Mouse (Mus musculus) stomach, postnatal 0 days (tissue): ENCODE data around the gene Bst2. TPM values are rescaled to one million over a fixed set of nuclear protein-coding genes. Genes with fewer than 3 reads are reported as not detected.
A peak's percentile ranks its signal among the peaks of the same experiment; 100 is the strongest.

Experiments used
- ATAC-seq: fragments of 200-750 bp; cut with Nextera tagmentation; 2 replicates; pipeline ENCODE4 v1.8.0; 2017; ENCODE audit not compliant: low FRiP score, low TSS enrichment
- DNase-seq: peaks from one replicate; pipeline ENCODE4 v3.0.0-alpha.2; 2016; ENCODE audit warnings: low spot score
- H3K27ac ChIP-seq: fragments of 300-500 bp; sonication (generic); replicated peaks from 2 replicates; pipeline ENCODE4 v1.5.1; 2014; ENCODE audit warnings: mild to moderate bottlenecking, control low read depth
- H3K27me3 ChIP-seq: fragments of 300-500 bp; sonication (generic); 2 replicates; pipeline ENCODE4 v1.6.1; 2014; ENCODE audit warnings: low read length; ENCODE audit not compliant: control insufficient read depth, insufficient read depth
- H3K36me3 ChIP-seq: fragments of 300-500 bp; sonication (generic); 2 replicates; pipeline ENCODE4 v1.6.1; 2014; ENCODE audit warnings: low read length, mixed read lengths; ENCODE audit not compliant: control insufficient read depth, insufficient read depth
- H3K4me1 ChIP-seq: fragments of 300-500 bp; sonication (generic); replicated peaks from 2 replicates; pipeline ENCODE4 v1.6.1; 2014; ENCODE audit warnings: antibody characterized with exemption; ENCODE audit not compliant: control insufficient read depth, insufficient read depth
- H3K4me2 ChIP-seq: fragments of 300-500 bp; sonication (generic); replicated peaks from 2 replicates; pipeline ENCODE4 v1.6.1; 2014; ENCODE audit warnings: low read depth, mild to moderate bottlenecking, control low read depth, moderate library complexity
- H3K4me3 ChIP-seq: fragments of 300-500 bp; sonication (generic); 2 replicates; pipeline ENCODE4 v1.5.1; 2014; ENCODE audit warnings: low read depth, low read length, control low read depth
- H3K9ac ChIP-seq: fragments of 300-500 bp; sonication (generic); 2 replicates; pipeline ENCODE4 v1.6.1; 2014; ENCODE audit warnings: mild to moderate bottlenecking, low read length, control low read depth, mixed read lengths
- H3K9me3 ChIP-seq: fragments of 300-500 bp; sonication (generic); 2 replicates; pipeline ENCODE4 v1.6.1; 2016; ENCODE audit warnings: low read length; ENCODE audit not compliant: control insufficient read depth
- CTCF ChIP-seq: IDR thresholded peaks from 2 replicates; pipeline ENCODE4 v1.5.1; 2016; ENCODE audit warnings: antibody characterized with exemption, low read depth, mild to moderate bottlenecking, moderate library complexity
- EP300 ChIP-seq: optimal IDR thresholded peaks from 2 replicates; pipeline ENCODE3; 2016; ENCODE audit warnings: antibody characterized with exemption
- WGBS: fragments of 180-500 bp; shearing (Covaris S2); extraction: QIAGEN DNeasy Blood & Tissue Kit; methylation state at CpG from one replicate; pipeline ENCODE4 v1.1.7; 2014; 5-methylcytosine and 5-hydroxymethylcytosine counted together
- polyA plus RNA-seq: library from polyadenylated mRNA; unstranded; fragments of >200 nt; fragmentation: Nextera tagmentation; extraction: Ambion mirVana; gene quantifications from 2 replicates; pipeline ENCODE4 v1.2.1, GENCODE M21; 2015

Bst2 gene
- polyA plus RNA-seq, 1 experiment from 2014 or later, result 34.2 TPM

GRCm38 (mm10) chr8:71562751-71563150 lies 25.5 kb upstream of the Bst2 start:
- 0 out of 2 replicates have a peak, but pooled peaks cover 3% of the 10 kb centered on the region for H3K27me3 ChIP-seq

GRCm38 (mm10) chr8:71561401-71561800 lies 24.1 kb upstream of the Bst2 start:
- Histone ChIP-seq H3K27me3 (0 out of 2 replicates have a peak, but pooled peaks cover 3% of the 10 kb centered on the region), H3K4me2 (no peak overlapping the region), H3K9me3 (no peaks in the 10 kb centered on the region), H3K27ac (no peak overlapping the region), H3K4me1 (0 out of 2 replicates have a peak, but pooled peaks cover 2% of the 10 kb centered on the region), H3K36me3 (no peaks in the 10 kb centered on the region), H3K9ac (no peak overlapping the region), H3K4me3 (no peak overlapping the region)
- DNase-seq (peak; percentile 87), ATAC-seq (0 out of 2 replicates have a peak, but pooled peaks have one; percentile 41)
- 5% methylated on average over 15 of the region's 15 CpGs for WGBS
- no peak for TF ChIP-seq EP300
- peak; percentile 98 for TF ChIP-seq CTCF

More at GRCm38 (mm10) chr8:71562751-71563150, 25.5 kb upstream of the Bst2 start:
- peak; percentile 89 for TF ChIP-seq CTCF
- TF ChIP-seq EP300, result no peak
- 0 out of 2 replicates have a peak overlapping the region, but pooled peaks have one; percentile 38 for H3K9ac ChIP-seq
- peak overlapping the region; percentile 28 for H3K4me3 ChIP-seq
- H3K36me3 ChIP-seq, result no peaks in the 10 kb centered on the region
- H3K27ac ChIP-seq, result no peak overlapping the region
- no peaks in the 10 kb centered on the region for H3K9me3 ChIP-seq
- DNase-seq (peak; percentile 88), ATAC-seq (peak; percentile 74)
- WGBS, result under 1% methylated on average over 33 of the region's 33 CpGs
- H3K4me1 ChIP-seq, result 0 out of 2 replicates have a peak, but pooled peaks cover 2% of the 10 kb centered on the region
- peak overlapping the region; percentile 56 for H3K4me2 ChIP-seq

DNA sequence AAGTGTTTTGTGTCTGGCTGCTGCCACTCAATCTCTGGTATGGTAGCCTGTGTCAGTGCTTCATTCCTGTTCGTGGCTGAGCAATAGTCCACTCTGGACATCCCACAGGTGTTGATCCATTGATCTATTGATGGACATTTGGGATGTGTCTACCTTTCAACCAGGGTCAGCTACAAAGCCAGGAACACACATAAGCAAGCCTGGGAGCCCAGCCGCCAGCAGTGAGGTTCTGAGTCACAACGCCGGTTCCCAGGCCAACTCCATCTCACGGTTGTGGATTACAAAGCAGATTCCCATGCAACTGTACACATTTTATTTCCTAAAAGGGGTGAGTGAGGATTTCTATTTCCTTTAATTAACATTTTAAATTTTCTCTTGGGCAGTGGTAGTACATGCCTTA lies 23.5 kb upstream of the Bst2 start:
- H3K36me3 ChIP-seq, result no peaks in the 10 kb centered on the region
- 86% methylated on average over 5 of the region's 5 CpGs for WGBS
- no peak overlapping the region for H3K4me3 ChIP-seq
- 0 out of 2 replicates have a peak, but pooled peaks cover 3% of the 10 kb centered on the region for H3K27me3 ChIP-seq
- H3K4me2 ChIP-seq, result no peak overlapping the region
- no peaks in the 10 kb centered on the region for H3K9me3 ChIP-seq
- no peak overlapping the region for H3K9ac ChIP-seq
- H3K27ac ChIP-seq, result no peak overlapping the region
- ATAC-seq (no peak), DNase-seq (no peak)
- TF ChIP-seq CTCF (no peak), EP300 (no peak)
- 0 out of 2 replicates have a peak, but pooled peaks cover 2% of the 10 kb centered on the region for H3K4me1 ChIP-seq

DNA sequence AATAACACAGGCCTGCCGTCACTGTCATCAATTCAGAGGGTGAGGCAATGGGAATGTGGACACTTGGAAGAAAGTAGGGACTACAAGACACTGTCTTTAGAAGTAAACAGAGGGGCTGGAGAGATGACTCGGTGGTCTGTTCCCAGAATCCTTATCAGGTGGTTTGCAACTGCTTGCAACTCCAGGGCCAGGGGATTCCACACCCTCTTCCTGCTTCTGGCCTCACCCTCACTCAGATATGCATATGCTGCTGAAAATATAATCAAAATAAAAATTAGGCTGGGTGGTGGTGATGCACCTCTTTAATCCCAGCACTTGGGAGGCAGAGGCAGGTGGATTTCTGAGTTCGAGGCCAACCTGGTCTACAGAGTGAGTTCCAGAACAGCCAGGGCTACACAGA lies 22.8 kb upstream of the Bst2 start:
- 0 out of 2 replicates have a peak, but pooled peaks cover 3% of the 10 kb centered on the region for H3K27me3 ChIP-seq
- DNase-seq (no peak), ATAC-seq (no peak)
- no peak overlapping the region for H3K4me2 ChIP-seq
- no peaks in the 10 kb centered on the region for H3K36me3 ChIP-seq
- no peak overlapping the region for H3K9ac ChIP-seq
- H3K9me3 ChIP-seq, result no peaks in the 10 kb centered on the region
- WGBS, result 65% methylated on average over 3 of the region's 3 CpGs
- TF ChIP-seq EP300 (no peak), CTCF (no peak)
- 0 out of 2 replicates have a peak, but pooled peaks cover 2% of the 10 kb centered on the region for H3K4me1 ChIP-seq
- no peak overlapping the region for H3K27ac ChIP-seq
- H3K4me3 ChIP-seq, result no peak overlapping the region

- no peaks in the 10 kb centered on the region for H3K36me3 ChIP-seq
- H3K27ac ChIP-seq, result no peak overlapping the region
- DNase-seq (peak; percentile 74), ATAC-seq (peak; percentile 49; the same call in 1 of the 2 replicates)
- peak; percentile 29; the same call in 1 of the 2 replicates for TF ChIP-seq CTCF
- TF ChIP-seq EP300, result no peak
- H3K4me1 ChIP-seq, result 0 out of 2 replicates have a peak, but pooled peaks cover 2% of the 10 kb centered on the region
- no peaks in the 10 kb centered on the region for H3K9me3 ChIP-seq
- peak overlapping the region; percentile 45 for H3K4me3 ChIP-seq
- peak overlapping the region; percentile 58 for H3K9ac ChIP-seq
- peak overlapping the region; percentile 76 for H3K4me2 ChIP-seq
- 0 out of 2 replicates have a peak, but pooled peaks cover 3% of the 10 kb centered on the region for H3K27me3 ChIP-seq
- 1% methylated on average over 24 of the region's 24 CpGs for WGBS
These were observed 21.9 kb upstream of the Bst2 start for GRCm38 (mm10) chr8:71558958-71559690.
